In genomic region chr16:92845244-92846225, GRCm38 (mm10) we compare ENCODE assay signal across 8 mouse cellular contexts. TPM values are rescaled to one million over a fixed set of nuclear protein-coding genes. Genes with fewer than 3 reads are reported as not detected.
A peak's percentile ranks its signal among the peaks of the same experiment; 100 is the strongest.
DNase-seq lines count a peak whose midpoint lies in the region; ATAC-seq lines count a peak whose summit lies in the region.

No protein-coding gene starts in this region.

- no peak overlapping the region for H3K27ac ChIP-seq in kidney, embryonic 16.5 days (ENCODE audit: low read length)
- H3K27ac ChIP-seq in embryonic facial prominence, embryonic 10.5 days (replicated peaks) = peak overlapping the region; percentile 78
- H3K27ac ChIP-seq in forebrain, embryonic 11.5 days (ENCODE audit: low read depth, low read length) = no peak overlapping the region
- peak overlapping the region; percentile 65 for H3K27ac ChIP-seq in midbrain, embryonic 10.5 days (replicated peaks)

- no peak overlapping the region; the same call in 1 of the 2 replicates for H3K9ac ChIP-seq in kidney, embryonic 16.5 days (replicated peaks; ENCODE audit: low read length)
- no peak overlapping the region for H3K9ac ChIP-seq in forebrain, embryonic 11.5 days (ENCODE audit: low read length)

- H3K4me2 ChIP-seq in kidney, embryonic 16.5 days (replicated peaks; ENCODE audit: low read depth, low read length) = peak overlapping the region; percentile 19; the same call in 1 of the 2 replicates
- H3K4me2 ChIP-seq in forebrain, embryonic 11.5 days (ENCODE audit: low read depth, low read length, severe bottlenecking) = no peak overlapping the region

- no peaks in the 10 kb centered on the region for H3K9me3 ChIP-seq in kidney, embryonic 16.5 days (ENCODE audit: low read length)
- no peaks in the 10 kb centered on the region for H3K9me3 ChIP-seq in embryonic facial prominence, embryonic 10.5 days
- H3K9me3 ChIP-seq in forebrain, embryonic 11.5 days (ENCODE audit: control insufficient read depth, low read length) = no peaks in the 10 kb centered on the region
- no peaks in the 10 kb centered on the region for H3K9me3 ChIP-seq in midbrain, embryonic 10.5 days (replicated peaks)

- H3K36me3 ChIP-seq in kidney, embryonic 16.5 days (ENCODE audit: insufficient read depth, low read length) = no peaks in the 10 kb centered on the region
- H3K36me3 ChIP-seq in embryonic facial prominence, embryonic 10.5 days (replicated peaks) = no peaks in the 10 kb centered on the region
- no peaks in the 10 kb centered on the region for H3K36me3 ChIP-seq in forebrain, embryonic 11.5 days (ENCODE audit: control insufficient read depth, insufficient read depth, low read length)
- H3K36me3 ChIP-seq in midbrain, embryonic 10.5 days = no peaks in the 10 kb centered on the region

- DNase-seq in kidney, postnatal 36 days = no peak
- DNase-seq in embryonic facial prominence, embryonic 10.5 days (ENCODE audit: low spot score) = peak; percentile 66
- DNase-seq in forebrain, embryonic 11.5 days (ENCODE audit: low spot score) = no peak
- peak; percentile 47 for DNase-seq in midbrain, embryonic 10.5 days (ENCODE audit: low spot score)
- no peak for DNase-seq in cerebellum, adult 9-11 months
- DNase-seq in adrenal gland, postnatal 10 days = no peak
- DNase-seq in layer of hippocampus, adult 9-10 months (ENCODE audit: low spot score) = no peak

- ATAC-seq in kidney, embryonic 16.5 days (ENCODE audit: low FRiP score, low TSS enrichment) = peak; percentile 31; the same call in 1 of the 2 replicates
- ATAC-seq in forebrain, embryonic 11.5 days (replicated peaks; ENCODE audit: low FRiP score) = 0 out of 2 replicates have a peak, but pooled peaks have one; percentile 33

- no peaks in the 10 kb centered on the region for H3K27me3 ChIP-seq in kidney, embryonic 16.5 days (ENCODE audit: insufficient read depth, low read length)
- H3K27me3 ChIP-seq in embryonic facial prominence, embryonic 10.5 days (replicated peaks; ENCODE audit: low read depth, poor library complexity, severe bottlenecking) = no peaks in the 10 kb centered on the region
- H3K27me3 ChIP-seq in forebrain, embryonic 11.5 days (ENCODE audit: control insufficient read depth, insufficient read depth, low read length) = no peaks in the 10 kb centered on the region
- H3K27me3 ChIP-seq in midbrain, embryonic 10.5 days (ENCODE audit: low read depth, poor library complexity, severe bottlenecking) = no peaks in the 10 kb centered on the region

- peaks cover 3% of the 10 kb centered on the region; the same call in 1 of the 2 replicates for H3K4me1 ChIP-seq in kidney, embryonic 16.5 days (ENCODE audit: insufficient read depth, low read length)
- peaks cover 16% of the 10 kb centered on the region for H3K4me1 ChIP-seq in embryonic facial prominence, embryonic 10.5 days
- H3K4me1 ChIP-seq in forebrain, embryonic 11.5 days (replicated peaks; ENCODE audit: control insufficient read depth, insufficient read depth, low read length) = no peaks in the 10 kb centered on the region; the same call in 1 of the 2 replicates
- peaks cover 13% of the 10 kb centered on the region for H3K4me1 ChIP-seq in midbrain, embryonic 10.5 days

- no peak overlapping the region for H3K4me3 ChIP-seq in kidney, embryonic 16.5 days (ENCODE audit: low read length)
- peak overlapping the region; percentile 18; the same call in 1 of the 2 replicates for H3K4me3 ChIP-seq in embryonic facial prominence, embryonic 10.5 days
- no peak overlapping the region for H3K4me3 ChIP-seq in forebrain, embryonic 11.5 days (ENCODE audit: low read depth, low read length)
- H3K4me3 ChIP-seq in midbrain, embryonic 10.5 days = 0 out of 2 replicates have a peak overlapping the region, but pooled peaks have one; percentile 20

- 50% methylated on average over 26 of the region's 26 CpGs for WGBS in kidney, embryonic 16.5 days
- 51% methylated on average over 26 of the region's 26 CpGs for WGBS in embryonic facial prominence, embryonic 10.5 days
- WGBS in forebrain, embryonic 11.5 days = 51% methylated on average over 26 of the region's 26 CpGs
- 46% methylated on average over 26 of the region's 26 CpGs for WGBS in midbrain, embryonic 10.5 days

RNA-seq across cellular contexts. Expression of gene Runx1, which starts 19.6 kb away (rescaled TPM):
- polyA plus RNA-seq in kidney, embryonic 16.5 days (2015; fragmentation: Nextera tagmentation; extraction: Ambion mirVana) = 1.6 TPM in 2 replicates
- 3.0 and 3.1 TPM in 2 replicates for polyA plus RNA-seq in embryonic facial prominence, embryonic 10.5 days (2016; fragmentation: Nextera tagmentation; extraction: Ambion mirVana)
- 1.8 and 2.2 TPM in 2 replicates for polyA plus RNA-seq in forebrain, embryonic 11.5 days (2014; fragmentation: Nextera tagmentation; extraction: Ambion mirVana)
- 0.98 and 1.0 TPM in 2 replicates for polyA plus RNA-seq in midbrain, embryonic 10.5 days (2016; fragmentation: Nextera tagmentation; extraction: Ambion mirVana)
- 1 to 10 TPM; 4.2 to 5.8 TPM for total RNA-seq in adrenal gland, postnatal 10 days (2021)

Comparison
In these comparisons a context has a peak if more than half of its experiments do, and no peak if none do; other contexts are left out.
1. H3K27ac ChIP-seq: peak in embryonic facial prominence, embryonic 10.5 days (single experiment) and midbrain, embryonic 10.5 days (single experiment); none in kidney, embryonic 16.5 days (single experiment) and forebrain, embryonic 11.5 days (single experiment).
2. H3K4me3 ChIP-seq: peak in embryonic facial prominence, embryonic 10.5 days (single experiment) and midbrain, embryonic 10.5 days (single experiment); none in kidney, embryonic 16.5 days (single experiment) and forebrain, embryonic 11.5 days (single experiment).
3. DNase-seq: peak in embryonic facial prominence, embryonic 10.5 days (single experiment) and midbrain, embryonic 10.5 days (single experiment); none in kidney, postnatal 36 days (0 of 2), forebrain, embryonic 11.5 days (single experiment), cerebellum, adult 9-11 months (single experiment), adrenal gland, postnatal 10 days (single experiment) and layer of hippocampus, adult 9-10 months (single experiment).